Mouse (Mus musculus) liver, postnatal 0 days (tissue): Measurements from ENCODE around the gene 2310033P09Rik.
"Not testable (repeated sequence)": the region's sequence is repeated elsewhere in the genome, so short reads cannot be mapped to it uniquely, and the experiment has no call there.

ENCODE experiments used
- CTCF ChIP-seq: sonication (generic); IDR thresholded peaks from 2 replicates; pipeline ENCODE4 v1.5.1; 2016; ENCODE audit warnings: antibody characterized with exemption, low read depth
- EP300 ChIP-seq: IDR thresholded peaks from 2 replicates; pipeline ENCODE4 v1.6.1; 2016; ENCODE audit warnings: antibody characterized with exemption, low read depth, mild to moderate bottlenecking

DNA sequence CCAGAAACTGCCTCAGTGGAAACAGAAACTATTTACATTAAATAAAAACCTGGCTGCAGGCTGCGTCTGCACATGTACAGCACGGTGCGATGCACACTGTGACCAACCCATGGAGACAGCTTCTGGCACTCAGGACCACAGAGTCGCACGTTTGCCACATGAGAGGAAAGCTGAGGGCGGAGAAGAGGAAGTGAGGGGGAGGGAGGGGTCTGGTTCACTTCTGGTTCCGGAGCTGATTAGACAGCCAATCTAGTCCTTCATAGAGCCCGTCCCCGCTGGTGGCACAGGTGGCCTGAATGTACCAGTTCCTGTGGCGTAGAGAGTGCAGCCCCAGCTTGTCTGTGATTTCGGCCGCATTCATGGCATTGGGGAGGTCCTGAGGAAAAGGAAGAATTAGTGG, 4.2 kb downstream of the 2310033P09Rik start:
- not testable (repeated sequence) for TF ChIP-seq CTCF, EP300
